Mouse (Mus musculus) forebrain, embryonic 13.5 days (tissue): ENCODE results near the gene 9930111J21Rik1. TPM values are rescaled to one million over a fixed set of nuclear protein-coding genes. Genes with fewer than 3 reads are reported as not detected.
"Not testable (repeated sequence)": the region's sequence is repeated elsewhere in the genome, so short reads cannot be mapped to it uniquely, and the experiment has no call there.

Source experiments
- ATAC-seq: fragments of 200-750 bp; cut with Nextera tagmentation; 2 replicates; pipeline ENCODE4 v1.8.0; 2017
- H3K27ac ChIP-seq: fragments of 300-500 bp; sonication (generic); 2 replicates; pipeline ENCODE4 v1.5.1; 2015; ENCODE audit warnings: inconsistent platforms, mild to moderate bottlenecking, moderate library complexity
- H3K27me3 ChIP-seq: fragments of 300-500 bp; sonication (generic); 2 replicates; pipeline ENCODE4 v1.6.1; 2015; ENCODE audit warnings: mild to moderate bottlenecking, inconsistent platforms
- H3K36me3 ChIP-seq: fragments of 300-500 bp; sonication (generic); 2 replicates; pipeline ENCODE4 v1.6.1; 2015; ENCODE audit warnings: mild to moderate bottlenecking, inconsistent platforms; ENCODE audit not compliant: poor library complexity, severe bottlenecking
- H3K4me1 ChIP-seq: fragments of 300-500 bp; sonication (generic); 2 replicates; pipeline ENCODE4 v1.6.1; 2015; ENCODE audit warnings: inconsistent platforms
- H3K4me2 ChIP-seq: fragments of 300-500 bp; sonication (generic); 2 replicates; pipeline ENCODE4 v1.6.1; 2015; ENCODE audit warnings: inconsistent platforms, mild to moderate bottlenecking, moderate library complexity
- H3K4me3 ChIP-seq: fragments of 300-500 bp; sonication (generic); 2 replicates; pipeline ENCODE4 v1.5.1; 2015; ENCODE audit warnings: mild to moderate bottlenecking, inconsistent platforms
- H3K9ac ChIP-seq: fragments of 300-500 bp; sonication (generic); 2 replicates; pipeline ENCODE4 v1.6.1; 2015; ENCODE audit warnings: mild to moderate bottlenecking, inconsistent platforms
- H3K9me3 ChIP-seq: fragments of 300-500 bp; sonication (generic); replicated peaks from 2 replicates; pipeline ENCODE4 v1.6.1; 2016; ENCODE audit warnings: inconsistent platforms
- WGBS: fragments of 180-500 bp; shearing (Covaris S2); methylation state at CpG from one replicate; pipeline ENCODE4 v1.1.7; 2015; 5-methylcytosine and 5-hydroxymethylcytosine counted together
- polyA plus RNA-seq: library from polyadenylated mRNA; unstranded; fragments of >200 nt; fragmentation: Nextera tagmentation; extraction: Ambion mirVana; gene quantifications from 2 replicates; pipeline ENCODE4 v1.2.1, GENCODE M21; 2015

The 9930111J21Rik1 gene
- polyA plus RNA-seq = 0.15 and 0.24 TPM in 2 replicates

- H3K27ac ChIP-seq, H3K9ac ChIP-seq, H3K36me3 ChIP-seq, ATAC-seq, H3K27me3 ChIP-seq, H3K4me2 ChIP-seq, H3K4me3 ChIP-seq, H3K4me1 ChIP-seq, H3K9me3 ChIP-seq: not testable (repeated sequence)
- WGBS = no CpG with 5 or more reads among the region's 3 CpGs
Measured at GRCm38 (mm10) chr11:48979251-48979650, at the start of gene 9930111J21Rik1. Gene 9930111J21Rik1 (minus strand): TSS chr11:48979398.

GRCm38 (mm10) chr11:49012074-49012473 is 32.9 kb upstream of the 9930111J21Rik1 start:
- H3K27me3 ChIP-seq, H3K4me3 ChIP-seq, ATAC-seq, H3K9ac ChIP-seq, H3K4me1 ChIP-seq, H3K27ac ChIP-seq, H3K4me2 ChIP-seq, H3K9me3 ChIP-seq, H3K36me3 ChIP-seq: not testable (repeated sequence)

DNA sequence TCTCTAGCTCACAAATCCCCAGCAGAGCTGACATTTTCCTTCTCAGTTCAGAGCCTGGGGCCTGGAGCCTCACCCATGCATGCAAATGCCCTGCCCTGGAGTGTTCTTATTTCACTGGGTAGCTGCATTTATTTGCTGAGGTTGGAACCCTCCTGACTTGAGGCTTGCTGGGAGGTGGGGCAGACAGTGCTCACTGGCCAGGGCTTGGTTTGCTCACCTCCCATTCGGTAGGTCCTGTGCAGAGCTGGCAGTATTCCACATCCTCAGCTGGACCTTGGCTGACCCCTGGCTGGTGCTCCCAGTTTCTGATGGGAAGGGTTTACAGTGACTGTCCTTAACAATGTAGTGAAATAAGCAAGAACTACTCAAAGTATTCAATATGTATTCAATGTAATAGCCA is 27.6 kb upstream of the 9930111J21Rik1 start:
- H3K4me2 ChIP-seq, H3K4me3 ChIP-seq, H3K27me3 ChIP-seq, ATAC-seq, H3K36me3 ChIP-seq, H3K9me3 ChIP-seq, H3K27ac ChIP-seq, H3K4me1 ChIP-seq, H3K9ac ChIP-seq: not testable (repeated sequence)
- WGBS = 58% methylated on average over 1 of the region's 1 CpGs

- not testable (repeated sequence) for ATAC-seq, H3K27ac ChIP-seq, H3K4me1 ChIP-seq, H3K27me3 ChIP-seq, H3K36me3 ChIP-seq, H3K9me3 ChIP-seq, H3K9ac ChIP-seq, H3K4me2 ChIP-seq, H3K4me3 ChIP-seq
- WGBS = 84% methylated on average over 2 of the region's 2 CpGs
Measured at GRCm38 (mm10) chr11:49006317-49006716, 27.1 kb upstream of the 9930111J21Rik1 start.

- not testable (repeated sequence) for H3K4me3 ChIP-seq, H3K4me1 ChIP-seq, ATAC-seq, H3K9ac ChIP-seq, H3K27me3 ChIP-seq, H3K36me3 ChIP-seq, H3K4me2 ChIP-seq, H3K9me3 ChIP-seq, H3K27ac ChIP-seq
- WGBS = 81% methylated on average over 1 of the region's 1 CpGs
Measured at GRCm38 (mm10) chr11:49000411-49000810, 21.2 kb upstream of the 9930111J21Rik1 start.

GRCm38 (mm10) chr11:48994018-48994417 is 14.8 kb upstream of the 9930111J21Rik1 start, which contains the start of gene Tgtp1:
Gene Tgtp1 (minus strand): TSS chr11:48994172.
- H3K4me3 ChIP-seq, H3K9ac ChIP-seq, H3K27me3 ChIP-seq, H3K4me2 ChIP-seq, H3K27ac ChIP-seq, H3K9me3 ChIP-seq, H3K4me1 ChIP-seq, H3K36me3 ChIP-seq, ATAC-seq: not testable (repeated sequence)
- WGBS = 78% methylated on average over 2 of the region's 2 CpGs

DNA sequence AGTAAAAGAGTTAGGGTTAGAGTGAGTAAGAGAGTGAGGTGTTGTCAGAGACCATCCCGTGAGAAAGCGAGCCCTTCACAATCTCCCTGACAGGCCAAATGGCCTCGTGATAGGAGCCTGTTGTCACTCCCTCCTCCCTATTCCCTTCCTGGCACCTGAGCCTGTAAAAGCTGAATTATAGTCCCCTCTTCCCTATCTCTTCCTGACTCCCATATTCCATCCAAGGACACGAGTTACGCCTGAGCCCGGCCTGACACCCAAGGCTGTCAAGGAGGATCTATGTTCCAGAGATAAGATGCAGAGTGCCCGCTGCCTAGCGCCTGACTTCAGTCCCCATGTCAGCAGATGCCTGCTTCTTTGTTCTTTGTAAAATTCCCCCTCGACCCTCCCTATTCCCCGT is 14.1 kb upstream of the 9930111J21Rik1 start:
- not testable (repeated sequence) for H3K9me3 ChIP-seq, H3K4me1 ChIP-seq, H3K27ac ChIP-seq, H3K9ac ChIP-seq, ATAC-seq, H3K4me2 ChIP-seq, H3K27me3 ChIP-seq, H3K36me3 ChIP-seq, H3K4me3 ChIP-seq
- WGBS = 76% methylated on average over 10 of the region's 10 CpGs

- not testable (repeated sequence) for H3K27me3 ChIP-seq, H3K36me3 ChIP-seq, ATAC-seq, H3K9me3 ChIP-seq, H3K4me2 ChIP-seq, H3K27ac ChIP-seq, H3K9ac ChIP-seq, H3K4me1 ChIP-seq, H3K4me3 ChIP-seq
- 65% methylated on average over 4 of the region's 4 CpGs for WGBS
Measured at GRCm38 (mm10) chr11:48991740-48992520, 12.7 kb upstream of the 9930111J21Rik1 start, which contains the start of gene Gm12185. Gene Gm12185 (minus strand): TSS chr11:48992226.

- H3K4me3 ChIP-seq, H3K9ac ChIP-seq, H3K9me3 ChIP-seq, H3K27me3 ChIP-seq, H3K4me1 ChIP-seq, H3K36me3 ChIP-seq, H3K27ac ChIP-seq, H3K4me2 ChIP-seq, ATAC-seq: not testable (repeated sequence)
- WGBS = 88% methylated on average over 2 of the region's 2 CpGs
Measured at GRCm38 (mm10) chr11:48989981-48990380, 10.8 kb upstream of the 9930111J21Rik1 start.

DNA sequence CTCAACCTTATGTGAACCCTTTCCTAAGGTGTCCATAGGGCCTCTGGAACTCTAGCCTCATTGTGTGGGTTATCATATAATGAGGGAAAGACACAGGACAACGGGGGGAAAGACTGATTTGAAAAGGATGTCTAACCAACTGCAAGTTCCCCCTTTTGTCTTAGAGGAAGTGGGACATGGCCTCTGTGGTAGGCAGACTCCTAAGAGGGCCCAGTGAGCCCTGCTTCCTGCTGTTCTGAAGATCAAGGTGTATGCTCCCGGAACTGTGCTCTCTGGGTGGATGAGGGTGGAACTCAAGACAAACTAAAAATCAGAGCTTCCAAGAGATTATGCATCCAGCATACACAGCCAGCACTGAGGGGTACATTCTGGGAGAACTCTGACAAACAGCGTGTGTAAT is 9.0 kb upstream of the 9930111J21Rik1 start:
- not testable (repeated sequence) for H3K36me3 ChIP-seq, H3K9me3 ChIP-seq, ATAC-seq, H3K27me3 ChIP-seq, H3K27ac ChIP-seq, H3K4me2 ChIP-seq, H3K9ac ChIP-seq, H3K4me1 ChIP-seq, H3K4me3 ChIP-seq
- WGBS = 86% methylated on average over 2 of the region's 3 CpGs

- not testable (repeated sequence) for H3K27me3 ChIP-seq, H3K36me3 ChIP-seq, H3K4me2 ChIP-seq, H3K27ac ChIP-seq, H3K9ac ChIP-seq, H3K9me3 ChIP-seq, H3K4me1 ChIP-seq, ATAC-seq, H3K4me3 ChIP-seq
- WGBS = no CpG with 5 or more reads among the region's 3 CpGs
Measured at GRCm38 (mm10) chr11:48982848-48983247, 3.6 kb upstream of the 9930111J21Rik1 start.

- not testable (repeated sequence) for H3K9ac ChIP-seq, H3K4me1 ChIP-seq, ATAC-seq, H3K9me3 ChIP-seq, H3K4me2 ChIP-seq, H3K36me3 ChIP-seq, H3K27ac ChIP-seq, H3K4me3 ChIP-seq, H3K27me3 ChIP-seq
- WGBS = no CpG with 5 or more reads among the region's 5 CpGs
Measured at GRCm38 (mm10) chr11:48980052-48980451, 854 bp upstream of the 9930111J21Rik1 start.
